Mouse (Mus musculus) cerebellum, postnatal 10 days (tissue): Measurements from ENCODE around the gene Ube2q1.
A peak's percentile ranks its signal among the peaks of the same experiment; 100 is the strongest.

Experiments used
- DNase-seq, 2 experiments: peaks; one replicate each; pipeline ENCODE4 v3.0.0; 2021; ENCODE audit warnings: mixed read lengths in 2 of 2

Gene Ube2q1

GRCm38 (mm10) chr3:89772968-89773709 is at the start of gene Ube2q1:
Gene Ube2q1 (plus strand): TSS chr3:89773616.
- DNase-seq, result peak; percentile 99

- DNase-seq, result peak; percentile 48 to 50
Observed at GRCm38 (mm10) chr3:89727028-89727427, 46.4 kb upstream of the Ube2q1 start.

- no peak for DNase-seq
Observed at GRCm38 (mm10) chr3:89728848-89729247, 44.6 kb upstream of the Ube2q1 start.

- DNase-seq, result peak; percentile 55 to 68
Observed at GRCm38 (mm10) chr3:89730350-89731331, 42.8 kb upstream of the Ube2q1 start.

GRCm38 (mm10) chr3:89732091-89732490 is 41.3 kb upstream of the Ube2q1 start:
- no peak for DNase-seq

GRCm38 (mm10) chr3:89738509-89738908 is 34.9 kb upstream of the Ube2q1 start:
- DNase-seq, result no peak

GRCm38 (mm10) chr3:89752307-89752706 is 21.1 kb upstream of the Ube2q1 start:
- peak in 1 of 2 experiments; percentile 38 for DNase-seq

GRCm38 (mm10) chr3:89755283-89755682 is 18.1 kb upstream of the Ube2q1 start:
- peak; percentile 74 to 80 for DNase-seq

- DNase-seq, result peak; percentile 58 to 71
Observed at GRCm38 (mm10) chr3:89757851-89758250, 15.6 kb upstream of the Ube2q1 start.

GRCm38 (mm10) chr3:89759786-89760185 is 13.6 kb upstream of the Ube2q1 start:
- peak; percentile 81 to 83 for DNase-seq

- peak; percentile 82 for DNase-seq
Observed at GRCm38 (mm10) chr3:89764119-89764724, 9.2 kb upstream of the Ube2q1 start, which contains the start of gene Chrnb2. Gene Chrnb2 (minus strand): TSS chr3:89764632.

GRCm38 (mm10) chr3:89769584-89769983 is 3.8 kb upstream of the Ube2q1 start:
- no peak for DNase-seq

GRCm38 (mm10) chr3:89770425-89771002 is 2.9 kb upstream of the Ube2q1 start:
- no peak for DNase-seq

- DNase-seq, result peak; percentile 93 to 95
Observed at GRCm38 (mm10) chr3:89772588-89772967, 838 bp upstream of the Ube2q1 start.

- peak; percentile 57 to 70 for DNase-seq
Observed at GRCm38 (mm10) chr3:89773740-89774211, 360 bp downstream of the Ube2q1 start.

GRCm38 (mm10) chr3:89774236-89774960 is 982 bp downstream of the Ube2q1 start:
- peak in 1 of 2 experiments; percentile 31 for DNase-seq

GRCm38 (mm10) chr3:89776001-89776400 is 2.6 kb downstream of the Ube2q1 start:
- no peak for DNase-seq

- no peak for DNase-seq
Observed at GRCm38 (mm10) chr3:89780102-89780501, 6.7 kb downstream of the Ube2q1 start.

- no peak for DNase-seq
Observed at GRCm38 (mm10) chr3:89781640-89782039, 8.2 kb downstream of the Ube2q1 start.

- DNase-seq, result peak; percentile 89 to 92
Observed at GRCm38 (mm10) chr3:89784991-89785753, 11.8 kb downstream of the Ube2q1 start.

- DNase-seq, result no peak
Observed at GRCm38 (mm10) chr3:89786275-89786674, 12.9 kb downstream of the Ube2q1 start.
